Mouse (Mus musculus): Measurements from ENCODE around the gene Togaram2. TPM values are rescaled to one million over a fixed set of nuclear protein-coding genes. Genes with fewer than 3 reads are reported as not detected.

The Togaram2 gene
- polyA plus RNA-seq (2021; fragmentation: Nextera tagmentation), result 0.65 and 1.3 TPM in 2 replicates
- long read RNA-seq, experiment 1, partial matches to known transcripts, result 1 of 3 reads
- long read RNA-seq, experiment 1, other reads (novel, unspliced or antisense), result 2 of 3 reads
- long read RNA-seq, experiment 2, partial matches to known transcripts, result 0 of 5 reads
- long read RNA-seq, experiment 2, other reads (novel, unspliced or antisense), result 5 of 5 reads

DNA sequence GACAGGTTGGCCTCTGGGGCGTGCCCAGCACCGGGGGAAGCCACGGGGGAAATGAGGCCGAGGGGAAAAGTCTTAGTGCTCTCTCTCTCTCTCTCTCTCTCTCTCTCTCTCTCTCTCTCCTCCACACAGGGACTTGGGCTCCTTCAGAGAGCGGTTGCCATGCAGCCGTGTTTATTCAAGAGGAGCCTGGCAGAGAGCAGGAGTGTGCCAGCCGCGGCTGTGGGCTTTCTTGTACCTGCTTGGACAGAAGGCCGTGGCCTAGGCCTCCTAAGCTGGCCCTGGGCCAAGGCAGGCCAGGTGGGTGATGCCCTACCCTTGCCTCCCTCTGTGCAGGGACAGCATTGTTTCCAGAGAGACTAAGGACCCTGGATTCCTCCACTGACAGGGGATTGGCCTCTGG is at the start of gene Togaram2:
Togaram2 (plus strand) TSS at position 170 of the 400 bp plus-strand sequence.

DNA sequence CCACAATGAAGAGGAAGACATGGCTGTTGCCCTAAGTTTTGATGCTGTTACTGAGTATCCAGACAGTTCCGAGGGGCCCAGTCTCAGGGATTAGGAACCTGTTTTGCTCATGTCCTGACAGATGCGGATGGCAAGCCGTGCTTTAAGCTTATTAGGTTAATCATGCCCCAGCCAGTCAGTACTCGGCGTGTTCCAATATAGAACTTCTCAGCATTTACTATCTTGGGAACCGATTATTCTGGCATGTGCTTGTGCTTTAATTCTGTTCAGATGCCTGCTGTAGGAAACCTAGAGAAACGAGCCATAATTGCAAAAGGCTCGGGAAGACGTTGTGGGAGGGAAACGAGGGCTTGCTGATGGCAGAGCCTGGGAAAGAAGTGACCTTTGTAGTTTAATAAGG is 79.8 kb downstream of the Togaram2 start, which contains the start of gene Pcare:
Pcare (minus strand) TSS at position 64 of the 400 bp plus-strand sequence.

DNA sequence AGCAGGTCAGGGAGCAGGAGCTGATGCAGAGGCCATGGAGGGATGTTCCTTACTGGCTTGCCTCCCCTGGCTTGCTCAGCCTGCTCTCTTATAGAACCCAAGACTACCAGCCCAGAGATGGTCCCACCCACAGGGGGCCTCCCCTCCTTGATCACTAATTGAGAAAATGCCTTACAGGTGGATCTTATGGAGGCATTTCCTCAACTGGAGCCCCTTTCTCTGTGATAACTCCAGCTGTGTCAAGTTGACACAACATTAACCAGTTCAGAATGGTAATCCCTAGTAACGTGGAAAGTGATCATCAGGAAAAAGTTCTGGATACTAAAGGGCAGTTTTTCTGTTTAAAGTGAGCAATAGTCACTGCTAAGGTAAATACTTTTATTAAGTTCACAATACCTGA is 95.1 kb downstream of the Togaram2 start, which contains the start of gene Clip4:
Clip4 (plus strand) TSS at position 301 of the 400 bp plus-strand sequence.

Other genes starting within 250 kb of the Togaram2 start
- gene Gm4707, start 213.3 kb upstream of the Togaram2 start, polyA plus RNA-seq (2021; fragmentation: Nextera tagmentation), result not detected in 2 replicates
- 20.8 and 22.9 TPM in 2 replicates for gene Smchd1, start 197.9 kb upstream of the Togaram2 start, polyA plus RNA-seq (2021; fragmentation: Nextera tagmentation)
- gene Ndc80, start 146.4 kb upstream of the Togaram2 start, polyA plus RNA-seq (2021; fragmentation: Nextera tagmentation), result 0.11 and 0.34 TPM in 2 replicates
- 0.65 and 0.78 TPM in 2 replicates for gene Spdya, start 121.2 kb upstream of the Togaram2 start, polyA plus RNA-seq (2021; fragmentation: Nextera tagmentation)
- gene Wdr43, start 57.4 kb upstream of the Togaram2 start, polyA plus RNA-seq (2021; fragmentation: Nextera tagmentation), result 16.9 and 18.7 TPM in 2 replicates
- gene Pcare, start 79.6 kb downstream of the Togaram2 start, polyA plus RNA-seq (2021; fragmentation: Nextera tagmentation), result 0.03 and 0.06 TPM in 2 replicates
- gene Clip4, start 95.2 kb downstream of the Togaram2 start, polyA plus RNA-seq (2021; fragmentation: Nextera tagmentation), result 14.4 and 15.8 TPM in 2 replicates